Mouse (Mus musculus) liver, embryonic 14.5 days (tissue): ENCODE measurements around the gene Ldhal6b. TPM values are rescaled to one million over a fixed set of nuclear protein-coding genes. Genes with fewer than 3 reads are reported as not detected.

Experiments used
- ATAC-seq: fragments of 200-750 bp; cut with Nextera tagmentation; 2 replicates; pipeline ENCODE4 v1.8.0; 2017; ENCODE audit warnings: moderate number of reproducible peaks, mild to moderate bottlenecking, moderate library complexity; ENCODE audit not compliant: insufficient read depth
- DNase-seq, 3 experiments: peaks; one replicate each; pipeline ENCODE4 v3.0.0-alpha.2; 2012 to 2013; ENCODE audit warnings: low read depth in 3 of 3, low spot score in 3 of 3
- H3K27ac ChIP-seq: fragments of 300-500 bp; sonication (generic); 2 replicates; pipeline ENCODE4 v1.5.1; 2014; ENCODE audit warnings: moderate library complexity, mild to moderate bottlenecking, control low read depth, inconsistent platforms
- H3K27me3 ChIP-seq: fragments of 300-500 bp; sonication (generic); 2 replicates; pipeline ENCODE4 v1.6.1; 2014; ENCODE audit warnings: mild to moderate bottlenecking, low read length, moderate library complexity; ENCODE audit not compliant: control insufficient read depth, insufficient read depth
- H3K36me3 ChIP-seq: fragments of 300-500 bp; sonication (generic); replicated peaks from 2 replicates; pipeline ENCODE4 v1.6.1; 2014; ENCODE audit warnings: low read depth; ENCODE audit not compliant: control insufficient read depth, insufficient read depth
- H3K4me1 ChIP-seq, 2 experiments: fragments of 200-500 bp in 1 of 2; fragments of 300-500 bp in 1 of 2; sonication (generic) in 1 of 2; replicated peaks; 2 replicates each; pipeline ENCODE4 v1.6.1; 2012 to 2014; ENCODE audit warnings: antibody characterized with exemption in 1 of 2, inconsistent platforms in 1 of 2, low read length in 1 of 2; ENCODE audit not compliant: control insufficient read depth in 2 of 2, insufficient read depth in 2 of 2
- H3K4me2 ChIP-seq: fragments of 300-500 bp; sonication (generic); 2 replicates; pipeline ENCODE4 v1.6.1; 2014; ENCODE audit warnings: low read depth, mild to moderate bottlenecking, control low read depth, moderate library complexity
- H3K4me3 ChIP-seq, 2 experiments: fragments of 200-500 bp in 1 of 2; fragments of 300-500 bp in 1 of 2; sonication (generic) in 1 of 2; 2 replicates each; pipeline ENCODE4 v1.5.1; 2012 to 2014; ENCODE audit warnings: low read depth in 2 of 2, low read length in 2 of 2, mild to moderate bottlenecking in 2 of 2, control low read depth in 1 of 2, inconsistent platforms in 1 of 2, moderate library complexity in 1 of 2; ENCODE audit not compliant: insufficient read depth in 1 of 2
- H3K9ac ChIP-seq: fragments of 300-500 bp; sonication (generic); replicated peaks from 2 replicates; pipeline ENCODE4 v1.6.1; 2014; ENCODE audit warnings: mild to moderate bottlenecking, control low read depth, moderate library complexity
- H3K9me3 ChIP-seq: fragments of 300-500 bp; sonication (generic); 2 replicates; pipeline ENCODE4 v1.6.1; 2016; ENCODE audit warnings: low read length, mixed read lengths; ENCODE audit not compliant: control insufficient read depth
- CTCF ChIP-seq: IDR thresholded peaks from 2 replicates; pipeline ENCODE4 v1.5.1; 2016; ENCODE audit warnings: antibody characterized with exemption, low read depth, control low read depth
- EP300 ChIP-seq: IDR thresholded peaks from 2 replicates; pipeline ENCODE4 v1.6.1; 2016; ENCODE audit warnings: antibody characterized with exemption, low read depth
- WGBS: fragments of 180-500 bp; shearing (Covaris S2); extraction: QIAGEN DNeasy Blood & Tissue Kit; methylation state at CpG from one replicate; pipeline ENCODE4 v1.1.7; 2014; ENCODE audit not compliant: insufficient replicate concordance; 5-methylcytosine and 5-hydroxymethylcytosine counted together
- polyA plus RNA-seq, 2 experiments: library from polyadenylated mRNA; depleted of rRNA in 1 of 2; stranded (reverse) in 1 of 2; unstranded in 1 of 2; fragments of >200 nt; fragmentation: Nextera tagmentation in 1 of 2; extraction: Ambion mirVana in 1 of 2; gene quantifications; 2 replicates each; pipeline versions ENCODE4 v1.2.1 to v1.2.3; 2012 to 2014

Gene Ldhal6b
- polyA plus RNA-seq, 2 experiments: 0.09 TPM; not detected in 1

GRCm38 (mm10) chr17:5406566-5406965 is 12.0 kb downstream of the Ldhal6b start:
- no peak for ATAC-seq

GRCm38 (mm10) chr17:5403885-5404284 is 14.7 kb downstream of the Ldhal6b start:
- DNase-seq (no peak), ATAC-seq (no peak)
- Histone ChIP-seq H3K4me3 (no peak overlapping the region), H3K36me3 (no peaks in the 10 kb centered on the region), H3K27ac (no peak overlapping the region), H3K4me1 (peaks cover 0 to 18% of the 10 kb centered on the region in 2 experiments; a peak in 2 of 4 replicates), H3K9me3 (no peaks in the 10 kb centered on the region), H3K4me2 (no peak overlapping the region), H3K27me3 (no peaks in the 10 kb centered on the region), H3K9ac (no peak overlapping the region)
- 37% methylated on average over 6 of the region's 6 CpGs for WGBS
- TF ChIP-seq CTCF (no peak), EP300 (no peak)

More at GRCm38 (mm10) chr17:5406566-5406965, 12.0 kb downstream of the Ldhal6b start:
- Histone ChIP-seq H3K9me3 (no peaks in the 10 kb centered on the region), H3K36me3 (no peaks in the 10 kb centered on the region), H3K4me3 (no peak overlapping the region), H3K9ac (no peak overlapping the region), H3K4me1 (peaks cover 0 to 18% of the 10 kb centered on the region in 2 experiments; a peak in 2 of 4 replicates), H3K27me3 (no peaks in the 10 kb centered on the region), H3K4me2 (peak overlapping the region; percentile 31), H3K27ac (no peak overlapping the region)
- TF ChIP-seq EP300 (no peak), CTCF (no peak)
- no peak for DNase-seq
- 14% methylated on average over 10 of the region's 10 CpGs for WGBS

- Histone ChIP-seq H3K9me3 (no peaks in the 10 kb centered on the region), H3K4me3 (no peak overlapping the region), H3K27me3 (no peaks in the 10 kb centered on the region), H3K4me2 (peak overlapping the region; percentile 40), H3K36me3 (no peaks in the 10 kb centered on the region), H3K4me1 (peaks cover 0 to 19% of the 10 kb centered on the region in 2 experiments; a peak in 2 of 4 replicates), H3K27ac (no peak overlapping the region), H3K9ac (no peak overlapping the region)
- WGBS: 36% methylated on average over 8 of the region's 8 CpGs
- DNase-seq: peak; percentile 30 to 58 (median 47)
- no peak for TF ChIP-seq EP300
- TF ChIP-seq CTCF: peak; percentile 96
- ATAC-seq: peak; percentile 66; the same call in 1 of the 2 replicates
Measured at GRCm38 (mm10) chr17:5402624-5403023, 15.9 kb downstream of the Ldhal6b start.

DNA sequence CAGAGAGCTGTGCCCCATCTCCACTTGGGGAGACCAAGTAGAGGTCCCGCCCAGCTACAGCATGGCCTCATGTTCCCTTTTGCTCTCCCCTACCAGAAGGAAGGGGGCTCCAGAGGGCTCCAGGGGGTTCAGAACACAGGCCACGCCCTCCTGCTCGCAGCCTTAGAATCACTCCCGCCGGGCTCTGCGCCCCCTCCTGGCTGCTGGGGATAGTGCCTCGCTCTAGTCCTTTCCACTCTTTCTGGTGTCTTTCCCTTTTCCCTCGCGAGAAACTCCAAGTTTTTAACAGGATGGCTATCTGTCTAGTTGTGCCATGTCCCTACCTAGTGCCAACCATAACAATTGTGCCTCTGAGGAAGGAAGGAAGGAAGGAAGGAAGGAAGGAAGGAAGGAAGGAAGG is 16.5 kb downstream of the Ldhal6b start:
- peak; percentile 93 for TF ChIP-seq CTCF
- no peak for TF ChIP-seq EP300
- Histone ChIP-seq H3K4me2 (peak overlapping the region; percentile 40), H3K27ac (no peak overlapping the region), H3K4me1 (peaks cover 0 to 18% of the 10 kb centered on the region in 2 experiments; a peak in 2 of 4 replicates), H3K9ac (no peak overlapping the region), H3K4me3 (no peak overlapping the region), H3K27me3 (no peaks in the 10 kb centered on the region), H3K36me3 (no peaks in the 10 kb centered on the region), H3K9me3 (no peaks in the 10 kb centered on the region)
- DNase-seq (peak in 2 of 3 experiments; percentile 12 to 46), ATAC-seq (peak; percentile 58; the same call in 1 of the 2 replicates)
- WGBS: 4% methylated on average over 9 of the region's 9 CpGs

- no peaks in the 10 kb centered on the region for H3K9me3 ChIP-seq
- H3K27ac ChIP-seq: no peak overlapping the region
- no peak overlapping the region for H3K4me3 ChIP-seq
- TF ChIP-seq EP300 (no peak), CTCF (no peak)
- no peak overlapping the region for H3K4me2 ChIP-seq
- DNase-seq (no peak), ATAC-seq (no peak)
- no peak overlapping the region for H3K9ac ChIP-seq
- no peaks in the 10 kb centered on the region for H3K27me3 ChIP-seq
- H3K36me3 ChIP-seq: no peaks in the 10 kb centered on the region
- 73% methylated on average over 10 of the region's 10 CpGs for WGBS
- peaks cover 0 to 12% of the 10 kb centered on the region in 2 experiments; a peak in 2 of 4 replicates for H3K4me1 ChIP-seq
Measured at GRCm38 (mm10) chr17:5401288-5401687, 17.3 kb downstream of the Ldhal6b start.
